Comparison of ENCODE assay signal across 24 mouse cellular contexts in genomic region chr1:152973861-152974260, GRCm38 (mm10). TPM values are rescaled to one million over a fixed set of nuclear protein-coding genes. Genes with fewer than 3 reads are reported as not detected.
"Had no signal": no experiment of that assay in that cellular context is flagged by ENCODE, and none has a peak within 500 bp of the region (broad histone marks: within the 10 kb centered on the region; RNA-seq: fewer than 3 reads in every experiment).

No protein-coding gene starts in this region.

- H3K4me3 ChIP-seq: limb, embryonic 10.5 days; limb, embryonic 13.5 days; liver, embryonic 12.5 days; liver, embryonic 15.5 days; lung, embryonic 15.5 days; megakaryocyte, embryonic 14.5 days had no signal

- H3K4me2 ChIP-seq: limb, embryonic 13.5 days; liver, embryonic 12.5 days; liver, embryonic 15.5 days; lung, embryonic 15.5 days; midbrain, embryonic 11.5 days had no signal

- H3K4me1 ChIP-seq: limb, embryonic 13.5 days; liver, embryonic 12.5 days; liver, embryonic 15.5 days; lung, embryonic 15.5 days; megakaryocyte, embryonic 14.5 days had no signal

- ATAC-seq: intestine, embryonic 16.5 days; liver, embryonic 12.5 days had no signal

- H3K36me3 ChIP-seq: limb, embryonic 10.5 days; limb, embryonic 13.5 days; liver, embryonic 12.5 days; liver, embryonic 15.5 days; lung, embryonic 15.5 days had no signal

- H3K9me3 ChIP-seq: limb, embryonic 10.5 days; liver, embryonic 12.5 days; liver, embryonic 15.5 days; lung, embryonic 15.5 days had no signal

- H3K9ac ChIP-seq: limb, embryonic 13.5 days; liver, embryonic 12.5 days; liver, embryonic 15.5 days; lung, embryonic 15.5 days had no signal

- H3K27me3 ChIP-seq: limb, embryonic 13.5 days; liver, embryonic 12.5 days; liver, embryonic 15.5 days; lung, embryonic 15.5 days had no signal

- H3K27ac ChIP-seq: limb, embryonic 10.5 days; limb, embryonic 13.5 days; liver, embryonic 12.5 days; liver, embryonic 15.5 days; lung, embryonic 15.5 days; stomach, postnatal 0 days had no signal

- DNase-seq: kidney, adult 18-20 months; kidney, adult 9 months; kidney, postnatal 14 days; kidney, postnatal 4 days; layer of hippocampus, adult 9-11 months; liver; lung, adult 18-20 months; lung, postnatal 10 days; lung, postnatal 36 days; midbrain, embryonic 14.5 days; right cerebral cortex, adult 18-20 months; right cerebral cortex, postnatal 14 days; right cerebral cortex, postnatal 4 days; thymus, adult 2 months; thymus, postnatal 14 days had no signal

RNA-seq across cellular contexts. Expression of gene Nmnat2, which starts 19.1 kb away (rescaled TPM):
- polyA plus RNA-seq: liver, embryonic 12.5 days had no signal
